Mouse (Mus musculus): ENCODE data around the gene Chchd5. TPM values are rescaled to one million over a fixed set of nuclear protein-coding genes. Genes with fewer than 3 reads are reported as not detected.

Gene Chchd5
- polyA plus RNA-seq, 1 experiment from 2014 or later = 24.6 TPM

Other genes starting within 250 kb of the Chchd5 start
- gene Zc3h8, start 185.6 kb upstream of the Chchd5 start, polyA plus RNA-seq (2016; fragmentation: Nextera tagmentation; extraction: Ambion mirVana) = 8.8 and 9.0 TPM in 2 replicates
- gene Zc3h6, start 162.3 kb upstream of the Chchd5 start, polyA plus RNA-seq (2016; fragmentation: Nextera tagmentation; extraction: Ambion mirVana) = 3.4 and 4.2 TPM in 2 replicates
- 28.5 and 32.6 TPM in 2 replicates for gene Gm10762, start 162.0 kb upstream of the Chchd5 start, polyA plus RNA-seq (2016; fragmentation: Nextera tagmentation; extraction: Ambion mirVana)
- 0.52 and 0.59 TPM in 2 replicates for gene Vinac1, start 81.5 kb upstream of the Chchd5 start, polyA plus RNA-seq (2016; fragmentation: Nextera tagmentation; extraction: Ambion mirVana)
- gene Ttl, start 63.8 kb upstream of the Chchd5 start, polyA plus RNA-seq (2016; fragmentation: Nextera tagmentation; extraction: Ambion mirVana) = 23.4 and 24.1 TPM in 2 replicates
- 23.5 and 25.4 TPM in 2 replicates for gene Polr1b, start 28.7 kb upstream of the Chchd5 start, polyA plus RNA-seq (2016; fragmentation: Nextera tagmentation; extraction: Ambion mirVana)
- 49.3 and 53.1 TPM in 2 replicates for gene Slc20a1, start 69.1 kb downstream of the Chchd5 start, polyA plus RNA-seq (2016; fragmentation: Nextera tagmentation; extraction: Ambion mirVana)
- gene Ckap2l, start 167.5 kb downstream of the Chchd5 start, polyA plus RNA-seq (2016; fragmentation: Nextera tagmentation; extraction: Ambion mirVana) = 33.8 and 37.6 TPM in 2 replicates
- 0.12 and 0.39 TPM in 2 replicates for gene Il1a, start 180.3 kb downstream of the Chchd5 start, polyA plus RNA-seq (2016; fragmentation: Nextera tagmentation; extraction: Ambion mirVana)
- not detected in 2 replicates for gene Il1b, start 241.4 kb downstream of the Chchd5 start, polyA plus RNA-seq (2016; fragmentation: Nextera tagmentation; extraction: Ambion mirVana)

All from hindbrain, embryonic 12.5 days (tissue).